Mouse (Mus musculus): ENCODE results near the gene Gm5795. TPM values are rescaled to one million over a fixed set of nuclear protein-coding genes. Genes with fewer than 3 reads are reported as not detected.
"Not testable (repeated sequence)": the region's sequence is repeated elsewhere in the genome, so short reads cannot be mapped to it uniquely, and the experiment has no call there.

The Gm5795 gene
- not detected in 2 replicates for polyA plus RNA-seq (2015; fragmentation: Nextera tagmentation; extraction: Ambion mirVana)

GRCm38 (mm10) chr14:3187955-3188354 is at the start of gene Gm5795:
Gene Gm5795, plus strand, starts transcription at chr14:3188255.
- H3K9ac ChIP-seq; H3K9me3 ChIP-seq (replicated peaks); H3K36me3 ChIP-seq; H3K4me2 ChIP-seq; H3K27ac ChIP-seq; H3K4me1 ChIP-seq (replicated peaks); ATAC-seq (replicated peaks; ENCODE audit: insufficient number of reproducible peaks, insufficient read depth, low FRiP score, low read depth); H3K4me3 ChIP-seq; H3K27me3 ChIP-seq: not testable (repeated sequence)
- no CpG with 5 or more reads among the region's 2 CpGs for WGBS

- H3K4me2 ChIP-seq, result peak within 1 kb of the TSS; percentile 89
- H3K36me3 ChIP-seq; H3K27ac ChIP-seq; H3K27me3 ChIP-seq; H3K4me1 ChIP-seq (replicated peaks); ATAC-seq (replicated peaks; ENCODE audit: insufficient number of reproducible peaks, insufficient read depth, low FRiP score, low read depth); H3K9me3 ChIP-seq (replicated peaks): not testable (repeated sequence)
- H3K9ac ChIP-seq, result peak within 1 kb of the TSS; percentile 50
- WGBS, result under 1% methylated on average over 26 of the region's 62 CpGs
- H3K4me3 ChIP-seq, result peak within 1 kb of the TSS; percentile 56
These were observed 20.5 kb downstream of the Gm5795 start, which contains the start of gene D830030K20Rik for GRCm38 (mm10) chr14:3208272-3209152. Gene D830030K20Rik, plus strand, starts transcription at chr14:3208488.

DNA sequence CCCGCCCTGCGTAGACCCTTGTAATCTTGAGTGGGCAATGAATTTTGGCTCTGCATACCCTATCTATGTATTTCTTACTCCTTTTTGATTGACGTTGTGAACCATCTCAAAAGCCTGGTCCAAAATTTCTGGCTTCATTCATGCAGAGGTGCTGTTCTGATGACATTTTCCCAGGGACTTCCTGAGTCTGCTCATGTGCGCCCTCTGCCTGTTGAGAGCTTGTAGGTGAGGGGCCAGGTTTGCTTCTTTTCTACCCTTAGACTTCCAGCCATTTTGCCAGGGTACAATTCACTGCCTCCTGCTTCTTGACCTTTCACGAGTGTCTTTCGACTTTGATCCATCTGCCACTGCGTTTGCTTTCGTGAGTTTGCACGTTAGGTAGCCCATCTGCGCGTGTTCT is 21.3 kb downstream of the Gm5795 start:
- Histone ChIP-seq H3K4me2 (peak overlapping the region; percentile 40), H3K4me3 (peak overlapping the region; percentile 15; the same call in 1 of the 2 replicates)
- WGBS, result 10% methylated on average over 9 of the region's 11 CpGs
- not testable (repeated sequence) for H3K27me3 ChIP-seq; H3K9ac ChIP-seq; H3K4me1 ChIP-seq (replicated peaks); ATAC-seq (replicated peaks; ENCODE audit: insufficient number of reproducible peaks, insufficient read depth, low FRiP score, low read depth); H3K36me3 ChIP-seq; H3K27ac ChIP-seq; H3K9me3 ChIP-seq (replicated peaks)

Other genes with a start within 250 kb of the Gm5795 start
- not detected in 2 replicates for gene Gm2888, start 158.3 kb upstream of the Gm5795 start, polyA plus RNA-seq (2015; fragmentation: Nextera tagmentation; extraction: Ambion mirVana)
- 2.5 and 3.1 TPM in 2 replicates for gene Gm2897, start 139.0 kb upstream of the Gm5795 start, polyA plus RNA-seq (2015; fragmentation: Nextera tagmentation; extraction: Ambion mirVana)
- not detected in 2 replicates for gene Gm10340, start 54.3 kb upstream of the Gm5795 start, polyA plus RNA-seq (2015; fragmentation: Nextera tagmentation; extraction: Ambion mirVana)
- gene D830030K20Rik, start 20.2 kb downstream of the Gm5795 start, polyA plus RNA-seq (2015; fragmentation: Nextera tagmentation; extraction: Ambion mirVana), result 25.3 and 26.7 TPM in 2 replicates
- gene Gm2956, start 144.4 kb downstream of the Gm5795 start, polyA plus RNA-seq (2015; fragmentation: Nextera tagmentation; extraction: Ambion mirVana), result not detected in 2 replicates
- gene Gm10413, start 206.8 kb downstream of the Gm5795 start, polyA plus RNA-seq (2015; fragmentation: Nextera tagmentation; extraction: Ambion mirVana), result not detected in 2 replicates
- gene Gm10409, start 224.4 kb downstream of the Gm5795 start, polyA plus RNA-seq (2015; fragmentation: Nextera tagmentation; extraction: Ambion mirVana), result 5.9 and 6.1 TPM in 2 replicates
- 10.4 and 10.5 TPM in 2 replicates for gene Gm3005, start 239.8 kb downstream of the Gm5795 start, polyA plus RNA-seq (2015; fragmentation: Nextera tagmentation; extraction: Ambion mirVana)

Data from heart, embryonic 15.5 days (tissue).